Mouse (Mus musculus): ENCODE data around the gene Fbxo24.

The Fbxo24 gene

GRCm38 (mm10) chr5:137562965-137563364 lies 65.8 kb downstream of the Fbxo24 start:
- DNase-seq (ENCODE audit: low spot score in 2 of 2): no peak
